Mouse (Mus musculus) MEL (cell line): ENCODE data around the gene Wdr27. TPM values are rescaled to one million over a fixed set of nuclear protein-coding genes. Genes with fewer than 3 reads are reported as not detected.

Experiments
- DNase-seq: peaks from one replicate; pipeline ENCODE4 v3.0.0; 2011; ENCODE audit warnings: low read depth, low spot score
- H3K27ac ChIP-seq: 2 replicates; pipeline ENCODE4 v1.5.1; 2012; ENCODE audit warnings: low read depth, mild to moderate bottlenecking, control low read depth, low read length, moderate library complexity; ENCODE audit not compliant: control insufficient read depth
- H3K27me3 ChIP-seq, 2 experiments: fragments of 150-350 bp in 1 of 2; sonication (generic) in 1 of 2; 2 replicates each; pipeline ENCODE4 v1.6.1; 2012; ENCODE audit warnings: low read length in 2 of 2, mild to moderate bottlenecking in 2 of 2, improper control_type of control experiment in 1 of 2, moderate library complexity in 1 of 2; ENCODE audit not compliant: insufficient read depth in 2 of 2, control insufficient read depth in 1 of 2
- H3K36me3 ChIP-seq, 2 experiments: 2 replicates each; pipeline ENCODE4 v1.6.1; 2012 to 2014; ENCODE audit warnings: low read length in 2 of 2, improper control_type of control experiment in 1 of 2, inconsistent platforms in 1 of 2, mild to moderate bottlenecking in 1 of 2; ENCODE audit not compliant: insufficient read depth in 2 of 2, control insufficient read depth in 1 of 2
- H3K4me1 ChIP-seq, 2 experiments: fragments of 150-350 bp in 1 of 2; sonication (generic) in 1 of 2; 2 replicates each; pipeline ENCODE4 v1.6.1; 2012; ENCODE audit warnings: low read length in 2 of 2, improper control_type of control experiment in 1 of 2, mild to moderate bottlenecking in 1 of 2; ENCODE audit not compliant: insufficient read depth in 2 of 2, control insufficient read depth in 1 of 2
- H3K4me3 ChIP-seq, 2 experiments: fragments of 150-350 bp in 1 of 2; sonication (generic) in 1 of 2; 2 replicates each; pipeline ENCODE4 v1.5.1; 2012; ENCODE audit warnings: low read depth in 2 of 2, low read length in 2 of 2, mild to moderate bottlenecking in 2 of 2, moderate library complexity in 2 of 2, control low read depth in 1 of 2, improper control_type of control experiment in 1 of 2; ENCODE audit not compliant: control insufficient read depth in 1 of 2, insufficient read depth in 1 of 2
- H3K79me2 ChIP-seq: 2 replicates; pipeline ENCODE4 v1.6.1; 2012; ENCODE audit warnings: mild to moderate bottlenecking, low read length, moderate library complexity; ENCODE audit not compliant: control insufficient read depth, poor library complexity, insufficient read depth
- H3K9ac ChIP-seq: 2 replicates; pipeline ENCODE4 v1.6.1; 2012; ENCODE audit warnings: low read depth, mild to moderate bottlenecking, control low read depth, low read length, moderate library complexity; ENCODE audit not compliant: control insufficient read depth, poor library complexity, severe bottlenecking
- H3K9me3 ChIP-seq: fragments of 150-350 bp; sonication (generic); replicated peaks from 2 replicates; pipeline ENCODE4 v1.6.1; 2012; ENCODE audit warnings: mild to moderate bottlenecking, low read length, improper control_type of control experiment, moderate library complexity; ENCODE audit not compliant: insufficient read depth
- ELF1 ChIP-seq: IDR thresholded peaks from 2 replicates; pipeline ENCODE4 v1.6.1; 2014; ENCODE audit warnings: low read depth, mild to moderate bottlenecking, inconsistent platforms, low read length, improper control_type of control experiment, moderate library complexity
- ETS1 ChIP-seq: IDR thresholded peaks from 2 replicates; pipeline ENCODE4 v1.6.1; 2012; ENCODE audit warnings: low read depth, mild to moderate bottlenecking, inconsistent platforms, low read length, improper control_type of control experiment, moderate library complexity
- GABPA ChIP-seq: IDR thresholded peaks from 2 replicates; pipeline ENCODE4 v1.6.1; 2012; ENCODE audit warnings: low read depth, mild to moderate bottlenecking, inconsistent platforms, low read length, improper control_type of control experiment, moderate library complexity
- HCFC1 ChIP-seq: IDR thresholded peaks from 2 replicates; pipeline ENCODE4 v1.6.1; 2012; ENCODE audit warnings: low read depth, mild to moderate bottlenecking, inconsistent platforms, low read length, improper control_type of control experiment, moderate library complexity
- MAZ ChIP-seq: IDR thresholded peaks from 2 replicates; pipeline ENCODE4 v1.6.1; 2012; ENCODE audit warnings: low read depth, mild to moderate bottlenecking, inconsistent platforms, low read length, improper control_type of control experiment
- MYB ChIP-seq: IDR thresholded peaks from 2 replicates; pipeline ENCODE4 v1.6.1; 2011; ENCODE audit warnings: mild to moderate bottlenecking, low read depth, low read length, improper control_type of control experiment
- MYC ChIP-seq: IDR thresholded peaks from 2 replicates; pipeline ENCODE4 v1.6.1; 2011; ENCODE audit warnings: low read depth, mild to moderate bottlenecking, low read length, improper control_type of control experiment, moderate library complexity
- NRF1 ChIP-seq: IDR thresholded peaks from 2 replicates; pipeline ENCODE4 v1.6.1; 2014; ENCODE audit warnings: low read depth, mild to moderate bottlenecking, inconsistent platforms, low read length, improper control_type of control experiment, moderate library complexity; ENCODE audit not compliant: poor library complexity, insufficient read depth, severe bottlenecking
- POLR2AphosphoS2 ChIP-seq: IDR thresholded peaks from 2 replicates; pipeline ENCODE4 v1.6.1; 2011; ENCODE audit warnings: low read length, improper control_type of control experiment
- POLR2AphosphoS5 ChIP-seq: IDR thresholded peaks from 2 replicates; pipeline ENCODE4 v1.6.1; 2012; ENCODE audit warnings: low read depth, borderline replicate concordance, mild to moderate bottlenecking, inconsistent platforms, low read length, moderate library complexity, mixed read lengths
- RAD21 ChIP-seq: IDR thresholded peaks from 2 replicates; pipeline ENCODE4 v1.6.1; 2011; ENCODE audit warnings: mild to moderate bottlenecking, low read depth, low read length, improper control_type of control experiment
- SIN3A ChIP-seq: IDR thresholded peaks from 2 replicates; pipeline ENCODE4 v1.6.1; 2012; ENCODE audit warnings: low read length, improper control_type of control experiment, inconsistent platforms
- SMC3 ChIP-seq: IDR thresholded peaks from 2 replicates; pipeline ENCODE4 v1.6.1; 2011; ENCODE audit warnings: low read depth, low read length, improper control_type of control experiment
- TAL1 ChIP-seq: IDR thresholded peaks from 2 replicates; pipeline ENCODE4 v1.6.1; 2012; ENCODE audit warnings: mild to moderate bottlenecking, inconsistent platforms, low read length, moderate library complexity, mixed read lengths
- TBP ChIP-seq: IDR thresholded peaks from 2 replicates; pipeline ENCODE4 v1.8.0; 2011; ENCODE audit warnings: low read depth, low read length, improper control_type of control experiment
- USF1 ChIP-seq: IDR thresholded peaks from 2 replicates; pipeline ENCODE4 v1.6.1; 2014; ENCODE audit warnings: low read depth, mild to moderate bottlenecking, inconsistent platforms, low read length, improper control_type of control experiment, moderate library complexity
- ZC3H11A ChIP-seq: IDR thresholded peaks from 2 replicates; pipeline ENCODE4 v1.6.1; 2012; ENCODE audit warnings: low read depth, mild to moderate bottlenecking, inconsistent platforms, low read length, improper control_type of control experiment
- ZKSCAN1 ChIP-seq: IDR thresholded peaks from 2 replicates; pipeline ENCODE4 v1.6.1; 2012; ENCODE audit warnings: low read depth, mild to moderate bottlenecking, inconsistent platforms, low read length, improper control_type of control experiment, moderate library complexity
- polyA plus RNA-seq, 2 experiments: library from polyadenylated mRNA; stranded (reverse) in 1 of 2; unstranded in 1 of 2; fragments of >175 nt in 1 of 2; fragments of >200 nt in 1 of 2; gene quantifications; 2 replicates each; pipeline versions ENCODE4 v1.2.1 to v1.2.4; 2012; ENCODE audit warnings: low replicate concordance in 2 of 2, low read depth in 1 of 2; ENCODE audit not compliant: insufficient read length in 2 of 2, insufficient read depth in 1 of 2, missing spikeins in 1 of 2
- total RNA-seq: library from RNA; depleted of rRNA; stranded (reverse); fragments of 300-350 nt; gene quantifications from 2 replicates; pipeline ENCODE4 v1.2.3, GENCODE M21; 2012

Gene Wdr27
- total and polyA plus RNA-seq, 3 experiments: 0.69 to 1.4 TPM; not detected in 1

DNA sequence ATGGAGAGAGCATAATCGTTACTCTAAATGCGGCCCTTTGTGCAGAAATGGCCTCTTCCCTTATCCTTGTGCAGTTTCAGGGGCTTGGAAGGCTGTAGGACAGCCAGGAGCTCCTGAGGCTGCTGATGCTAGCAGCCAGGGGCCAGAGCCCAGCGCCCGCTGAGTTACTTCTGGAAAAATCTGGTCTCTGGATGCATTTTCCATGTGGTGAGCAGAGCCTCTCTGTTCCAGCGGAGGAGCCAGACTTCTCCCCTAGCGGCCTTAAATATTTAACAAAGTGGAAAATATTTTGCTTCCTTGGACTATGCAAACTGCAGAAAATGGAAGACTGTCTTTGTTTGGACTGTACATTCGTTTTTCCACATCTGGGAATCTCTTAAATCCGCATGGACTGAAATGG is 130.9 kb downstream of the Wdr27 start:
- Histone ChIP-seq H3K4me3 (no peak overlapping the region), H3K9ac (no peak overlapping the region), H3K9me3 (no peaks in the 10 kb centered on the region), H3K27ac (no peak overlapping the region), H3K27me3 (no peaks in the 10 kb centered on the region), H3K4me1 (no peaks in the 10 kb centered on the region), H3K79me2 (no peaks in the 10 kb centered on the region), H3K36me3 (no peaks in the 10 kb centered on the region)
- no peak for DNase-seq
- TF ChIP-seq SMC3: no peak

DNA sequence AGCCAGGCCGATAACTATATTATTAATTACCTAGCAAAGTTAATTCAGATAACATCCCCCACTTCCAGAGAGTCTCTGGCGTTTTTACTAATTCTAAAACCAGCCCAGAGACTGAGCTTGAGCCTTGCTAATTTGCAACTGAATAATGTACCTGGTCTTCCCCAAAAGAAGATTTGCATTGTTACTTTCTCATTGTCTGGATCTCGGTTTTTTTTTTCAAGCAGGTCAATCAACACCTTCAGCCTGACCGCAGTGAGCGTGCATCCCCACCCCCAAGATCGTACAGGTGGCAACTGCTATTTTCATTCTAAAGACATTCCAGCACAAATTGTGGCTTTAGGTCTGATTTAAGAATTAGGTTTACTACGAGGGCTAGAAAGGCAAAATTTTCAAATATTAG is 136.2 kb downstream of the Wdr27 start:
- Histone ChIP-seq H3K79me2 (no peaks in the 10 kb centered on the region), H3K36me3 (no peaks in the 10 kb centered on the region), H3K9ac (no peak overlapping the region), H3K27me3 (no peaks in the 10 kb centered on the region), H3K9me3 (no peaks in the 10 kb centered on the region), H3K4me1 (no peaks in the 10 kb centered on the region), H3K4me3 (no peak overlapping the region), H3K27ac (no peak overlapping the region)
- TF ChIP-seq SIN3A (no peak), MAZ (no peak), TBP (no peak), USF1 (no peak), TAL1 (no peak), ZC3H11A (no peak), ETS1 (no peak), ZKSCAN1 (no peak), MYC (no peak), HCFC1 (no peak), NRF1 (no peak), MYB (no peak), POLR2AphosphoS2 (no peak), ELF1 (no peak), GABPA (no peak), POLR2AphosphoS5 (no peak), RAD21 (no peak)
- DNase-seq: no peak
